Mouse (Mus musculus): ENCODE measurements at regions not wholly inside any gene's neighbourhood (a gene's known extent, or its start where the extent isn't known, plus 50 kb on each side); places are given as distances from the start of the nearest gene placed in this dataset.

DNA sequence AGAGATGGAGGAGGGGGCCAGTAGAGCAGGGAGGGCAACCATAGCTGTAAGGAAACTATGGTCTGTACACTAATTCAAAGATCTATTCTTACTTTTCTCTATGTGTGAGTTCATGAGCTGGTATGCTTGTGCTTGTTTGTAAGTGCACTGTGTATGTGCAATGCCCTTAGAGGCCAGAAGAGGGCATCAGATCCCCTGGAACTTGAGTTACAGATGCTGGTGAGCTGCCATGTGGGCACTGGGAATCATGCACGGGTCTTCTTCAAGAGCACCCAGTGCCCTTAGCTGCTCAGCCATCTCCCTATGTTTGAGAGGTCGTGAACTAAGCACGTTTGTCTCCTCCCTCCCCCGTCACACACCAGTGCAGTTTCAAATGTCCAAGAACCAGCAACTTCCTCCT is 68.9 kb downstream of the Tbx3 start:
- no peak for DNase-seq

GRCm38 (mm10) chr5:119741116-119741515 is 70.6 kb downstream of the Tbx3 start:
- peak; percentile 64 to 68 for DNase-seq

DNA sequence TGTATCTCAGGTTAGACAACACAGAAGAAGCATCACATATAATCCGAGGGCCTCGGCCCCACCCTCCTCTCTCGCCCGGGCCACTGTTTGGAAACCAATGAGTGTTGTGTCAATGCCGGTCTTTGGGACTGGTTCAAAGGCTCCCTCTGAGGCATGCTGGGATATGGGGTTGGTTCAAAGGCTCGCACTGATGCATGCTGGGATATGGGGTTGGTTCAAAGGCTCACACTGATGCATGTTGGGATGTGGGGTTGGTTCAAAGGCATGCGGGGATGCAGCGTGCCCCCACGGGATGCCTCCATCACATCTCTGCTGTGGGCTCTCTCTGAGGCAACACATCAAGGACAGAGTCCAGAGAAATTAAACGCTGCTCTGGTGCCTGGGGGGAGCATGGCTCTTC is 73.3 kb downstream of the Tbx3 start:
- peak; percentile 62 to 82 for DNase-seq

DNA sequence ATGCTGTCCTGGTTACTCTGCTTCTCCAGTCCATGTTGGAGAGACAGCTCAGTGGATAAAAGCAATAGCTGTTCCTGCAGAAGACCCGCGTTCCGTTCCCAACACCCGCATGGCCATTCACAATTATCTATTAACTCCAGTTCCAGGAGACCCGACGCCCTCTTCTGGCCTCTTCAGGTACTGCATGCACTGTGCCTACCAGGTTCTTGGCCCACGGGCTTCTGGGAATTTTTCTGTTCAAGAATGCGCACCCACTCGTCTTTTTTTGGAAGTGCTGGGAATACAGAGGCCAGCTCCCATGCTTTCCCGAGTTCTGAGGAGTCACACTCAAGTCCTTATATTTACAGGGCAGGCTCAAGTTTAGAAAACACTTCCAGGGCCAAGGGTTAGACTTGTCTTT is 76.6 kb downstream of the Tbx3 start:
- peak; percentile 62 to 65 for DNase-seq

DNA sequence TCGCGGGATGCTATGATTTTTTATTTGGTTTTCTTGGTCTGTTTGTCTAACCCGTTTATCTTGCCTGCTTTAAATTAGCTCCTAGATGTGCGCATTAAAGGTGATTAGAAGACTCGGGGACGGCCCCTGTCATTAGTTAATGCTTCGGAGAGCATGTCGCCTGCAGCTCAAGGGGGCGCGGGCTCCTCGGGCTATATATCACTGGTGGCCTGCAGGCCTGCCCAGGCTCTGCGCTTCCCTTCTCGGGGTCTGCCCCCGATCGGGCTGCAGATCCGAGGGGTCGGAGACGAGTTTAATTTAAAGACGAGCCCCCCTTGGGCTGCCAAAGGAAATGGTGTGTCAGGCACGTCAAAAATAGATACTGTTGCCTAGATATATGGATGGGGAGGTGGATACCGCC is 78.2 kb downstream of the Tbx3 start:
- no peak for DNase-seq

DNA sequence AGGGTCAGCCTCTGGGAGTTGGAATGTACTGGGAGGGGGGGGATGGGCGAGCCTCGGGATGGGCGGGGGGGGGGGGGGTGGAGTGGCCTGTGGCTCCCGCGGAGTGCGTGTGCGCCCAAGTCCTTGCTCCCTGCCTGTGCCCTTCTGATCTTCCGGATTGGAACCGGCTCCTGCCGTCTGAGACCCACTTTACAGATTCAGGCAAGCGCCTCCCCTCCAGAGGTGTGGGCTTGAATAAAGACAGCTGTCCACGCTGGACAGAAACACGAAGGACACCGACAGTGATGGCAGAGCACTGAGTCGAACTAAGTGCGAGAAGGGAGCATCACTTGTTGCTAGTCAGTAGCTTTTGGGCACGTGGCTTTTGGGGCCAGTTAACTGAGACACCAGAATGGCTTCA is 78.7 kb downstream of the Tbx3 start:
- peak in 1 of 2 experiments; percentile 54 for DNase-seq

- DNase-seq: no peak
Observed at GRCm38 (mm10) chr5:119755782-119756181, 76.7 kb upstream of the Tbx5 start.

DNA sequence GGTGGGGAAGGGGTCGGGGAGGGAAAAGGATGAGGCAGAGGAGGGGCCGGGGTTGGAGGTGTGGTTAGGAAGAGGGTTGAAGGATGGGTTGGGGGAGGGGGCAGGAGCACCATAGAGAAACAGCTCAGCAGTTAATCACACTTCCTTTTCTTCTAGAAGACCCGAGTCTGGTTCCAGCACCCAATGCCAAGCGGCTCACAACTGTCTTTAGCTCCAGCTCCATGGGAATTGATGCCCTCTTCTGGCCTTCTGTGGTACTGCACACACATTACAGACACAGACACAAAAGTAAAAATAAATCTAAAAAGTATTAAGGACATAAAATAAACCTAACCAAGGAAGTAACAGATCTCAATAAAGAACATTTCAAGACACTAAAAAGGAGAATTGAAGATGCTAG is 73.6 kb upstream of the Tbx5 start:
- DNase-seq: no peak

DNA sequence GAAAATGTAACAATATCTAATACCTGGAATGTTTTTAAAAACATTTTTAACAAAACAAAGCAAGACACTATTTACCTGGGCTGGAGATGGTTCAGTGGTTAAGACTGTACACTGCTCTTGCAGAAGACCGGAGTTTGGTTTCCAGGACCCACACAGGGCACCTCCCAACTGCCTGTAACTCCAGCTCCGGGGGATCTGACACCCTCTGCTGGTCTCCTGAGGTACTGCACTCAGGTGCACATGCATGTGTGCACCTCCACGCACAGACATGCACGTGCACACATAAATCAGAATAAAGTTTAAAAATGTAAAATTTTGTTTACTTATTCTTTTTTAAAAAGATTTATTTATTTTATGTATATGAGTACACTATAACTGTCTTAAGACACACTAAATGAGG is 70.4 kb upstream of the Tbx5 start:
- DNase-seq: no peak

- DNase-seq: no peak
Observed at GRCm38 (mm10) chr5:119763337-119763736, 69.1 kb upstream of the Tbx5 start.

GRCm38 (mm10) chr5:119766372-119766771 is 66.1 kb upstream of the Tbx5 start:
- no peak for DNase-seq

DNA sequence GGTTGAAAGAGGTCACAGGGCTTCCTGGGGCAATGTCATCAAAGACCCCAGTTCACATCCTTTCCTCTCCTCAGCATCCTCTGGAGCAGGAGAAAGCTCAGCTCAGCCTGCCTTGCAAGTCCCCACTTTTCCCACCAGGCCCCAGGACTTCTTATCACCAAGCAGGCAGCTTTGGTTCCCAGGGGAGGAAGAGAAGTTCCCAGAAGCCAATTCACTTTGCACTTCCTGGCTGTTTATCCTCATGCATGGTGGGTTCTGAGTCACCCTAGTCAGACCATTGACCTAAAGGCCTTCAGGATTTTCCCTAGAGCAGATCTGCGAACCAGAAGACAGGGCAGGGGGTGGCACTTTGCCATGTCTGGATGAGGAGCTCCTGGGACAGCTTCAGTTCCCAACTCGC is 61.5 kb upstream of the Tbx5 start:
- DNase-seq: no peak

- DNase-seq: peak; percentile 59 to 88
Observed at GRCm38 (mm10) chr5:119776106-119776887, 56.2 kb upstream of the Tbx5 start.

GRCm38 (mm10) chr5:119777836-119778235 is 54.6 kb upstream of the Tbx5 start:
- DNase-seq: no peak

DNA sequence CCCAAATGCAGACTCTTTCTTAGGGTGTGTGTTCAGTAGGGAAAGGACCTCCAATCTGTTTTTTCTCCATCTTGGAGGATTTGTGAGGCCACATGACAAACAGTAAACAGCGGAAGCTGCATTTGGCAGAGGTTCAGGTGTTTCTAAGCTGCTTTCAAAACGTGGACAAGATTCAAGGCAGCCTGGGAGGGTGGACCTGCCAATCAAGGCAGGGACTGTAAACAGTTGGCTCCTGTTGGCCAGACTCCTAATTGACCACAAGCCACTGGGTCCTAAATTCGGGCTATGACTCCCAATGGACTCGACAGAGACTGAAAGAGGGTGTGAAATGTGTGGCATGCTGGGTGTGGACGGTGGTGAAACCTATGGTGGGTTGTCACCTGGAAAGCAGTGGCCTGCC is 51.1 kb upstream of the Tbx5 start:
- peak; percentile 50 to 72 for DNase-seq

Data from lung, postnatal 4 days (tissue).